Mouse (Mus musculus): Measurements from ENCODE around the gene Pced1b. TPM values are rescaled to one million over a fixed set of nuclear protein-coding genes. Genes with fewer than 3 reads are reported as not detected.

Gene Pced1b
- polyA plus RNA-seq, 1 experiment from 2014 or later = 3.6 TPM

- H3K27me3 ChIP-seq (replicated peaks; ENCODE audit: control insufficient read depth, insufficient read depth, low read length) = no peaks in the 10 kb centered on the region
- WGBS = 92% methylated on average over 4 of the region's 4 CpGs
These were observed 142.7 kb downstream of the Pced1b start for GRCm38 (mm10) chr15:97389577-97389976.

GRCm38 (mm10) chr15:97390778-97391177 lies 143.9 kb downstream of the Pced1b start:
- H3K4me2 ChIP-seq (ENCODE audit: low read depth, low read length) = no peak overlapping the region
- WGBS = 90% methylated on average over 2 of the region's 2 CpGs
- DNase-seq (ENCODE audit: low spot score) = no peak

More at GRCm38 (mm10) chr15:97389577-97389976, 142.7 kb downstream of the Pced1b start:
- H3K4me1 ChIP-seq (ENCODE audit: control insufficient read depth, insufficient read depth, low read length) = no peaks in the 10 kb centered on the region
- no peak overlapping the region for H3K4me2 ChIP-seq (ENCODE audit: low read depth, low read length)
- no peaks in the 10 kb centered on the region for H3K36me3 ChIP-seq (ENCODE audit: control insufficient read depth, insufficient read depth, low read length)
- DNase-seq (ENCODE audit: low spot score) (no peak), ATAC-seq (ENCODE audit: low read depth) (no peak)
- H3K4me3 ChIP-seq (ENCODE audit: low read depth, low read length) = no peak overlapping the region
- no peaks in the 10 kb centered on the region for H3K9me3 ChIP-seq (ENCODE audit: control insufficient read depth, low read length)
- no peak overlapping the region for H3K27ac ChIP-seq (replicated peaks; ENCODE audit: low read depth, low read length)
- H3K9ac ChIP-seq (ENCODE audit: low read depth, low read length) = no peak overlapping the region

GRCm38 (mm10) chr15:97391436-97391835 lies 144.5 kb downstream of the Pced1b start:
- Histone ChIP-seq H3K27ac (replicated peaks; ENCODE audit: low read depth, low read length) (no peak overlapping the region), H3K4me3 (ENCODE audit: low read depth, low read length) (no peak overlapping the region), H3K27me3 (replicated peaks; ENCODE audit: control insufficient read depth, insufficient read depth, low read length) (no peaks in the 10 kb centered on the region), H3K9me3 (ENCODE audit: control insufficient read depth, low read length) (no peaks in the 10 kb centered on the region), H3K36me3 (ENCODE audit: control insufficient read depth, insufficient read depth, low read length) (no peaks in the 10 kb centered on the region), H3K4me1 (ENCODE audit: control insufficient read depth, insufficient read depth, low read length) (no peaks in the 10 kb centered on the region), H3K9ac (ENCODE audit: low read depth, low read length) (no peak overlapping the region), H3K4me2 (ENCODE audit: low read depth, low read length) (no peak overlapping the region)
- no peak for DNase-seq (ENCODE audit: low spot score)
- no peak for ATAC-seq (ENCODE audit: low read depth)
- WGBS = 89% methylated on average over 2 of the region's 2 CpGs

More at GRCm38 (mm10) chr15:97390778-97391177, 143.9 kb downstream of the Pced1b start:
- H3K9ac ChIP-seq (ENCODE audit: low read depth, low read length) = no peak overlapping the region
- H3K36me3 ChIP-seq (ENCODE audit: control insufficient read depth, insufficient read depth, low read length) = no peaks in the 10 kb centered on the region
- H3K27ac ChIP-seq (replicated peaks; ENCODE audit: low read depth, low read length) = no peak overlapping the region
- no peaks in the 10 kb centered on the region for H3K27me3 ChIP-seq (replicated peaks; ENCODE audit: control insufficient read depth, insufficient read depth, low read length)
- H3K4me1 ChIP-seq (ENCODE audit: control insufficient read depth, insufficient read depth, low read length) = no peaks in the 10 kb centered on the region
- H3K4me3 ChIP-seq (ENCODE audit: low read depth, low read length) = no peak overlapping the region
- ATAC-seq (ENCODE audit: low read depth) = no peak
- no peaks in the 10 kb centered on the region for H3K9me3 ChIP-seq (ENCODE audit: control insufficient read depth, low read length)

GRCm38 (mm10) chr15:97394561-97394960 lies 147.7 kb downstream of the Pced1b start:
- Histone ChIP-seq H3K27ac (replicated peaks; ENCODE audit: low read depth, low read length) (no peak overlapping the region), H3K4me3 (ENCODE audit: low read depth, low read length) (no peak overlapping the region), H3K36me3 (ENCODE audit: control insufficient read depth, insufficient read depth, low read length) (no peaks in the 10 kb centered on the region), H3K9ac (ENCODE audit: low read depth, low read length) (no peak overlapping the region), H3K27me3 (replicated peaks; ENCODE audit: control insufficient read depth, insufficient read depth, low read length) (no peaks in the 10 kb centered on the region), H3K4me1 (ENCODE audit: control insufficient read depth, insufficient read depth, low read length) (no peaks in the 10 kb centered on the region), H3K4me2 (ENCODE audit: low read depth, low read length) (no peak overlapping the region), H3K9me3 (ENCODE audit: control insufficient read depth, low read length) (no peaks in the 10 kb centered on the region)
- peak; percentile 9; the same call in 1 of the 2 replicates for ATAC-seq (ENCODE audit: low read depth)
- peak; percentile 72 for DNase-seq (ENCODE audit: low spot score)
- WGBS = 66% methylated on average over 12 of the region's 12 CpGs

GRCm38 (mm10) chr15:97396586-97397299 lies 149.8 kb downstream of the Pced1b start:
- H3K9me3 ChIP-seq (ENCODE audit: control insufficient read depth, low read length) = no peaks in the 10 kb centered on the region
- H3K4me1 ChIP-seq (ENCODE audit: control insufficient read depth, insufficient read depth, low read length) = no peaks in the 10 kb centered on the region
- ATAC-seq (ENCODE audit: low read depth) (no peak), DNase-seq (ENCODE audit: low spot score) (no peak)
- H3K27me3 ChIP-seq (replicated peaks; ENCODE audit: control insufficient read depth, insufficient read depth, low read length) = no peaks in the 10 kb centered on the region
- H3K36me3 ChIP-seq (ENCODE audit: control insufficient read depth, insufficient read depth, low read length) = no peaks in the 10 kb centered on the region
- no peak overlapping the region for H3K4me2 ChIP-seq (ENCODE audit: low read depth, low read length)
- 91% methylated on average over 4 of the region's 4 CpGs for WGBS
- no peak overlapping the region for H3K9ac ChIP-seq (ENCODE audit: low read depth, low read length)
- no peak overlapping the region for H3K27ac ChIP-seq (replicated peaks; ENCODE audit: low read depth, low read length)
- no peak overlapping the region for H3K4me3 ChIP-seq (ENCODE audit: low read depth, low read length)

- DNase-seq (ENCODE audit: low spot score) = no peak
- WGBS = 66% methylated on average over 2 of the region's 2 CpGs
- no peak overlapping the region for H3K9ac ChIP-seq (ENCODE audit: low read depth, low read length)
- no peaks in the 10 kb centered on the region for H3K4me1 ChIP-seq (ENCODE audit: control insufficient read depth, insufficient read depth, low read length)
- no peaks in the 10 kb centered on the region for H3K27me3 ChIP-seq (replicated peaks; ENCODE audit: control insufficient read depth, insufficient read depth, low read length)
- H3K36me3 ChIP-seq (ENCODE audit: control insufficient read depth, insufficient read depth, low read length) = no peaks in the 10 kb centered on the region
- H3K4me3 ChIP-seq (ENCODE audit: low read depth, low read length) = no peak overlapping the region
- H3K4me2 ChIP-seq (ENCODE audit: low read depth, low read length) = no peak overlapping the region
- no peak overlapping the region for H3K27ac ChIP-seq (replicated peaks; ENCODE audit: low read depth, low read length)
- ATAC-seq (ENCODE audit: low read depth) = no peak
- H3K9me3 ChIP-seq (ENCODE audit: control insufficient read depth, low read length) = no peaks in the 10 kb centered on the region
These were observed 150.9 kb downstream of the Pced1b start for GRCm38 (mm10) chr15:97397793-97398192.

GRCm38 (mm10) chr15:97400866-97401265 lies 154.0 kb downstream of the Pced1b start:
- no peak for DNase-seq (ENCODE audit: low spot score)
- no peaks in the 10 kb centered on the region for H3K4me1 ChIP-seq (ENCODE audit: control insufficient read depth, insufficient read depth, low read length)
- ATAC-seq (ENCODE audit: low read depth) = no peak
- 95% methylated on average over 6 of the region's 6 CpGs for WGBS
- no peak overlapping the region for H3K27ac ChIP-seq (replicated peaks; ENCODE audit: low read depth, low read length)
- no peak overlapping the region for H3K4me2 ChIP-seq (ENCODE audit: low read depth, low read length)
- no peak overlapping the region for H3K4me3 ChIP-seq (ENCODE audit: low read depth, low read length)
- no peaks in the 10 kb centered on the region for H3K27me3 ChIP-seq (replicated peaks; ENCODE audit: control insufficient read depth, insufficient read depth, low read length)
- H3K36me3 ChIP-seq (ENCODE audit: control insufficient read depth, insufficient read depth, low read length) = no peaks in the 10 kb centered on the region
- no peaks in the 10 kb centered on the region for H3K9me3 ChIP-seq (ENCODE audit: control insufficient read depth, low read length)
- H3K9ac ChIP-seq (ENCODE audit: low read depth, low read length) = no peak overlapping the region

GRCm38 (mm10) chr15:97404483-97404882 lies 157.6 kb downstream of the Pced1b start:
- no peaks in the 10 kb centered on the region for H3K27me3 ChIP-seq (replicated peaks; ENCODE audit: control insufficient read depth, insufficient read depth, low read length)
- ATAC-seq (ENCODE audit: low read depth) (no peak), DNase-seq (ENCODE audit: low spot score) (no peak)
- no peak overlapping the region for H3K4me3 ChIP-seq (ENCODE audit: low read depth, low read length)
- 89% methylated on average over 8 of the region's 8 CpGs for WGBS
- no peak overlapping the region for H3K4me2 ChIP-seq (ENCODE audit: low read depth, low read length)
- H3K9me3 ChIP-seq (ENCODE audit: control insufficient read depth, low read length) = no peaks in the 10 kb centered on the region
- no peaks in the 10 kb centered on the region for H3K36me3 ChIP-seq (ENCODE audit: control insufficient read depth, insufficient read depth, low read length)
- no peak overlapping the region for H3K27ac ChIP-seq (replicated peaks; ENCODE audit: low read depth, low read length)
- H3K4me1 ChIP-seq (ENCODE audit: control insufficient read depth, insufficient read depth, low read length) = 0 out of 2 replicates have a peak, but pooled peaks cover 6% of the 10 kb centered on the region
- H3K9ac ChIP-seq (ENCODE audit: low read depth, low read length) = no peak overlapping the region

GRCm38 (mm10) chr15:97404998-97405397 lies 158.1 kb downstream of the Pced1b start:
- 86% methylated on average over 7 of the region's 7 CpGs for whole genome bisulfite sequencing
- no peaks in the 10 kb centered on the region for H3K36me3 ChIP-seq (ENCODE audit: control insufficient read depth, insufficient read depth, low read length)
- H3K27ac ChIP-seq (replicated peaks; ENCODE audit: low read depth, low read length) = no peak overlapping the region
- H3K4me3 ChIP-seq (ENCODE audit: low read depth, low read length) = no peak overlapping the region
- DNase-seq (ENCODE audit: low spot score) (no peak), ATAC-seq (ENCODE audit: low read depth) (no peak)
- no peak overlapping the region for H3K4me2 ChIP-seq (ENCODE audit: low read depth, low read length)
- no peaks in the 10 kb centered on the region for H3K27me3 ChIP-seq (replicated peaks; ENCODE audit: control insufficient read depth, insufficient read depth, low read length)
- no peak overlapping the region for H3K9ac ChIP-seq (ENCODE audit: low read depth, low read length)
- H3K4me1 ChIP-seq (ENCODE audit: control insufficient read depth, insufficient read depth, low read length) = 0 out of 2 replicates have a peak, but pooled peaks cover 6% of the 10 kb centered on the region
- no peaks in the 10 kb centered on the region for H3K9me3 ChIP-seq (ENCODE audit: control insufficient read depth, low read length)

Data from embryonic facial prominence, embryonic 14.5 days (tissue).